Mouse (Mus musculus) left cerebral cortex, postnatal 10 days (tissue): ENCODE data around the gene Dao. TPM values are rescaled to one million over a fixed set of nuclear protein-coding genes. Genes with fewer than 3 reads are reported as not detected.

Experiments
- DNase-seq, 2 experiments: peaks; one replicate each; pipeline ENCODE4 v3.0.0; 2021 to 2022; ENCODE audit warnings: low spot score in 2 of 2, mixed read lengths in 1 of 2; ENCODE audit errors: extremely low spot score in 1 of 2
- intact Hi-C: fragments of 180-260 bp; cut with DNase I; formaldehyde crosslinking; loops from one replicate; pipeline ENCODE4 v1.15.1; 2025
- total RNA-seq, 2 experiments: library from RNA; stranded (reverse); gene quantifications; 2 replicates each; pipeline ENCODE4 v1.2.3; 2021

The Dao gene
- total RNA-seq, 2 experiments from 2014 or later, result not detected

DNA sequence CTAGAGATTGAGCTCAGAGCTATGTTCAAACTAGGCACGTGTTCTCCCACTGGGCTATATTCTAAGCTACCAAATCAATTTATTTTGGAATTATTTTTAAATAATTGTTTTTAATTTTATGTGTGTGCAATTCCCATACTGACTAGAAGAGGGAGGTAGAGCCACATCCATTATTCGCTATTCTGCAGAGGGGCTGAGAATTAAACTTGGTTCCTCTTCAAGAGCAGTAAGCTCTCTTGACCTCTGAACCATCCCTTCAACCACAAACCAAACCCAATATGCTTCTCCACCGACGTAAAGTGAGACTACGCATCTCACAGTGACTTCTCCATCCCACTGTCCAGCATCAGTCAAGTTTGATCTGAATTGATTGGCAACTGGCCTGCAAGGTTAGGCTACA lies 43.7 kb downstream of the Dao start:
- intact Hi-C loops, result no loop called here
- no peak for DNase-seq

DNA sequence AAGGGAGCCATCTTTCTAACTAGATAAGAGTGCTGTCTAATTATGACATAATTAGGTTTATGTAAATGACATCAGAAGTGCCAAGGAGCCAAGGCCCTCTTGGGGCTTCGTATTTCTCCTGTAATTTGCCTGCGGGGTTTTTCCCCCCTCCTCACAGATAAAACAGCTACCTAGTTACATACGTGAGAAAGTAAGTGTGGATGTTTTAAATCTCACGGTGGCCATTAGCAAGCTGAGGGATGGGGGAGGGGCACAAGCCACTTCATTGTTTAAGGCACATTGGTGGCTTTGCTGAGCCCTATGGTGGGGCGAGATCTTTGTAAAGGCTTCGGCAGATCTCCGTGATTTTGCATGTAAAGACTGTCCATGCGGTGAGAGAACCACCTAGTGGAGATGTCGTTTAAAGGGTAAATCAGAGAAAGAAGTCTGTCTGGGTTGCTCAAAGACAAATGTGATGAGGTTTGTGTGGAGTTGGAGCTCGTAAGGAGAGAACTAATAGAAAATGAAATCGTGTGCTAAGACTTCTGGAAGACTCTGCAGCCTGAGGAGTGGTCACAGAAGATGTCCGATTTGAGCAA lies 45.3 kb downstream of the Dao start:
- intact Hi-C loops, result no loop called here
- DNase-seq, result no peak

- DNase-seq, result peak in 1 of 2 experiments; percentile 78
- intact Hi-C loops, result no loop called here
Observed at GRCm38 (mm10) chr5:114052246-114052761, 48.8 kb downstream of the Dao start.

DNA sequence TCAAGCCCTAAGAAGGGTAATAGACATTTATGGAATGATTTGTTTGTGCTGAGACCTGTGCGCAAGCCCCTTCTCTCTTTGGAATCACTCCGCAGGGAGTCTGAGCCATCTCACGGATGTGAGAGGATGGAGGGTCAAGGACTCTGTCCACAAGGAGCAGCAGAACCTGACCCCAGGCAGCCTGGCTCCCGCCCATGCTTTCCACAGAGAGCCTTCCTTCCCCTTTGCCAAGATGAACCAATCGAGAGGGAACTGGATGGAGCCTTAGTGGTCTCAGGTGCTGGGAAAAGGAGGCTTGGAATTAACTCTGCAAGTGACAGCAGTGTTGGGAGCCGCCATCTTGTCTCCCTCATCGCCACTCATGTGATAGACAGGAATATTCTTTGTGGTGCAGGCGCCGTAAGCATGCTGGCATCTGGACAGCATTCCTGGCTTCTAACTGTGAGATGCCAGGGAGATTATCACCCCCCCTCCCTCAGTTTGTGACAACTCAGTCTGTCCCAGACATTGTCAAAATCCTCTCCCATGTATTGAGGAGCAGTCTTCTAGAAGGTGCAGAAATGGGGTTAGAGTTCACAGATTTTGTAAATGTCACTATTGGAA lies 53.7 kb downstream of the Dao start:
- DNase-seq, result no peak
- intact Hi-C loops, result loop anchor here (5.0 kb wide), 1 partner anchor 70 kb away; the partner anchor contains the start of gene Alkbh2

DNA sequence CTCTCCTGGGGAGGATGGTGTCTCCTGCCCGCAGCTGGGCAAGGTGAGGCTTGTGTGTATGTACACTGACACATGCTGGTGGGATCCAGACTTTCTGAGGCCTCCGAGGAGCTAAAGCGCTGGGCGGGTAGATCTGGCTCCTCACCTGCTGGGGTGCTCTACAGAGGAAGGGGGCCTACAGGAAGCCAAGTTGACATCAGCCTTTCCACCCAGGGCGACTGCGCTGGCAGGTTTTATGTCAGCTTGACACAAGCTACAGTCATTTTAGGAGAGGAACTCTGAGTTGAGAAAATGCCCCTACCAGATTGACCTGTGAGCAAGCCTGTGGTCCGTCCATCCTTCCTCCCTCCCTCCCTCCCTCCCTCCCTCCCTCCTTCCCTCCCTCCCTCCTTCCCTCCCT lies 58.2 kb downstream of the Dao start:
- DNase-seq, result no peak
- intact Hi-C loops, result no loop called here

DNA sequence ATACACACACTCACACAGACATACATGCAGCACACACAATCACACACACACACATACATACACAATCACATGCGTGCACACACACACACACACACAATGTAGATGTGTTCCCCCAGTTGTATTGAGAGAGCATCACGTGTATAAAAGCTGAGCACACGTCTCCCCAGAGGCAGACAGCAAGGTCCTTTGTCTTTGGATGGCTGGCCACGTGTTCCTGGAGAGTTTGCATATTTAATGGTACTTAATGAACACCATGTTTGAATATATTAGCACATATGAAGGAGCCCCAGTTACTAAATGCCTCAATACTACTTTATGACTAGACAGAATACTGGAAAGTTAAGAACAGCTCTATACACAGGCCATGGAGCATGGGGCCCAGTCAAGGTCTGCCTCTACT lies 60.5 kb downstream of the Dao start:
- intact Hi-C loops, result no loop called here
- no peak for DNase-seq

DNA sequence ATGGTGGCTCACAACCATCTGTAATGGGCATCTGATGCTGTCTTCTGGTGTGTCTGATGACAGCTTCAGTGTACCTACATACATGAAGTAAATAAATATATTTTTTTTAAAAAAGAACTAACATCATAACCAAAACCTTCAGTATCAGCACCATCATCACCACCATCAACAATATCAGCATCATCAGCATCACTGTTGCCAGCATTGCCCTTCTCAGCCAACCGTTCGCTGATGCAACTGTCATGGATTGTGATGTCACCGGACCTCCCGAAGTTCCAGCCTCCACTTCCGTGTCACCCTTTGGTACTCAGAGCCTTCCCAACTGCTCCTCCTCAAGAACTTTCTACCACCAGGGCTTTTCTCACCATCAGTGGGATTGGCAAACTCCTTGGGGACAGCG lies 61.7 kb downstream of the Dao start, which contains the start of gene Usp30:
TSS of gene Usp30 (plus strand) at position 301 of the 400 bp plus-strand sequence.
- no peak for DNase-seq
- intact Hi-C loops, result no loop called here

GRCm38 (mm10) chr5:114066601-114067000 lies 63.1 kb downstream of the Dao start:
- intact Hi-C loops, result no loop called here
- DNase-seq, result no peak

DNA sequence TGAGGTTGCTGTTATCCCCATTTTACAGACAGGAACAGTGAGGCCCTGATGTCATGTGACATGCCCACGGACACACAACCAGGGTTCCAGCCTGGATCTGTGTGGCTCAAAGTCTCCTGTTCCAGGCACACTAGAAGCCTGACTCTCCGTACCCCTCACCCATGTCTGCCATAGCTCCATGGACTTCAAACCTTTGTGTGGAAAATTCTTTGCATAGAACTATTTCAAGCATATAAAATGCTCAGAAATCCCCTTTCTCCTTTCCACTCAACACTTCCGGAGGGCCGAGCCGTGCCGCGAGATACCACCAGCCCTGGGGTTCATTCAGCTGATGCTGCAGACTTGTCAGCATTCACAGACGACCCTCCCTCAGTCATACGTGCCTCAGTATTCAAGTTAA lies 64.0 kb downstream of the Dao start:
- no peak for DNase-seq
- intact Hi-C loops, result no loop called here

- intact Hi-C loops, result no loop called here
- no peak for DNase-seq
Observed at GRCm38 (mm10) chr5:114067982-114068381, 64.5 kb downstream of the Dao start.

- intact Hi-C loops, result no loop called here
- no peak for DNase-seq
Observed at GRCm38 (mm10) chr5:114070858-114071257, 67.4 kb downstream of the Dao start.

DNA sequence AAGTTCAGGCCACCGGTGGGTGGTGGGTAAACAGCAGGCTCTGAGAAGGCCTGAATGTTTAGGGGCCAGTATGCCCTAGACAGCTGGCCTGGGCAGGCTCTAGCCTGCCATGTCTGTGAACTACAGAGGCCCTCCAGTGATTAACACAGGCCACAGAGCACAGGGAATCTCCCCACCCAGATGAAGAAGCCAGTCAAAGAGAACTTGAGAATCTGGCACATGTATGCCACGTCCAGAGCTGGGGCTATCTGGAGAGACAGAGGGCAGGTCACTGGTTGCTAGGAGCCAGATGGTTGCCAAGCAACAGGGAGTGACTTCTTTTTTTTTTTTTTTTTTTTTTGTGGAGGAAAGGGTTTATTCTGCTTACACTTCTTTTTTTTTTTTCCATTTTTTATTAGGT lies 68.8 kb downstream of the Dao start:
- intact Hi-C loops, result no loop called here
- DNase-seq, result no peak

Other genes starting within 250 kb of the Dao start
- 10 to 100 TPM; 29.1 to 35.0 TPM for gene Sart3, start 231.2 kb upstream of the Dao start, total RNA-seq
- 10 to 100 TPM; 72.7 to 78.3 TPM for gene Iscu, start 231.0 kb upstream of the Dao start, total RNA-seq
- 10 to 100 TPM; 12.0 to 16.0 TPM for gene Tmem119, start 203.2 kb upstream of the Dao start, total RNA-seq
- gene Selplg, start 171.1 kb upstream of the Dao start, total RNA-seq, result 10 to 100 TPM; 16.1 to 18.7 TPM
- 100 to 1,000 TPM; 117 to 122 TPM for gene Coro1c, start 94.9 kb upstream of the Dao start, total RNA-seq
- gene Ssh1, start 9.8 kb upstream of the Dao start, total RNA-seq, result 10 to 100 TPM; 20.7 to 31.8 TPM
- 10 to 100 TPM; 30.9 to 31.5 TPM for gene Usp30, start 61.8 kb downstream of the Dao start, total RNA-seq
- 100 to 1,000 TPM; 151 to 157 TPM for gene Svop, start 87.9 kb downstream of the Dao start, total RNA-seq
- gene Alkbh2, start 124.5 kb downstream of the Dao start, total RNA-seq, result 1 to 10 TPM; 5.1 to 6.2 TPM
- gene Ung, start 126.7 kb downstream of the Dao start, total RNA-seq, result 1 to 10 TPM; 5.6 to 6.1 TPM
- 1 to 10 TPM; 2.9 to 5.5 TPM for gene Acacb, start 142.8 kb downstream of the Dao start, total RNA-seq